Comparison of ENCODE assay signal across 8 mouse cellular contexts in genomic region chr11:78115367-78116145, GRCm38 (mm10). TPM values are rescaled to one million over a fixed set of nuclear protein-coding genes. Genes with fewer than 3 reads are reported as not detected.
DNase-seq lines count a peak whose midpoint lies in the region; ATAC-seq lines count a peak whose summit lies in the region.

No protein-coding gene starts in this region.

- H3K36me3 ChIP-seq in forebrain, embryonic 10.5 days (replicated peaks), result 0 out of 2 replicates have a peak, but pooled peaks cover 3% of the 10 kb centered on the region
- H3K36me3 ChIP-seq in heart, embryonic 16.5 days (ENCODE audit: control insufficient read depth, insufficient read depth), result no peaks in the 10 kb centered on the region
- no peaks in the 10 kb centered on the region for H3K36me3 ChIP-seq in liver, embryonic 15.5 days (replicated peaks)
- no peaks in the 10 kb centered on the region for H3K36me3 ChIP-seq in neural tube, embryonic 12.5 days

- H3K4me2 ChIP-seq in heart, embryonic 16.5 days (ENCODE audit: low read depth, low read length), result peak overlapping the region; percentile 91
- H3K4me2 ChIP-seq in liver, embryonic 15.5 days, result peak overlapping the region; percentile 80
- H3K4me2 ChIP-seq in neural tube, embryonic 12.5 days (replicated peaks), result peak overlapping the region; percentile 67

- peak; percentile 75 for DNase-seq in c-Kit-negative CD71-positive TER-119-positive erythroid progenitor cells, embryonic 14.5 days (ENCODE audit: low read depth, low spot score)
- peak; percentile 99 for DNase-seq in forebrain, embryonic 10.5 days (ENCODE audit: extremely low spot score, low spot score)
- DNase-seq in kidney, postnatal 36 days, result peak; percentile 97
- peak; percentile 95 for DNase-seq in telencephalon, adult 2 months (ENCODE audit: low read depth, low spot score)

- H3K27ac ChIP-seq in forebrain, embryonic 10.5 days, result peak overlapping the region; percentile 96
- H3K27ac ChIP-seq in heart, embryonic 16.5 days (ENCODE audit: low read length), result peak overlapping the region; percentile 81
- peak overlapping the region; percentile 74 for H3K27ac ChIP-seq in liver, embryonic 15.5 days (replicated peaks)
- H3K27ac ChIP-seq in neural tube, embryonic 12.5 days, result peak overlapping the region; percentile 80

- no peaks in the 10 kb centered on the region for H3K27me3 ChIP-seq in forebrain, embryonic 10.5 days (ENCODE audit: poor library complexity, severe bottlenecking)
- no peaks in the 10 kb centered on the region for H3K27me3 ChIP-seq in heart, embryonic 16.5 days (ENCODE audit: control insufficient read depth, insufficient read depth, low read length)
- no peaks in the 10 kb centered on the region for H3K27me3 ChIP-seq in liver, embryonic 15.5 days
- H3K27me3 ChIP-seq in neural tube, embryonic 12.5 days (replicated peaks), result no peaks in the 10 kb centered on the region

- ATAC-seq in CD4-positive, CD25-positive, alpha-beta regulatory T cell, adult 4 months, result peak; percentile 90
- ATAC-seq in heart, embryonic 16.5 days (replicated peaks; ENCODE audit: extremely low read depth, insufficient read depth, low FRiP score), result peak; percentile 100
- peak; percentile 99 for ATAC-seq in liver, embryonic 15.5 days (ENCODE audit: insufficient read depth)
- ATAC-seq in neural tube, embryonic 12.5 days (ENCODE audit: low FRiP score, low read depth), result peak; percentile 99

- peak overlapping the region; percentile 83 for H3K9ac ChIP-seq in heart, embryonic 16.5 days (ENCODE audit: low read length)
- peak overlapping the region; percentile 65 for H3K9ac ChIP-seq in liver, embryonic 15.5 days
- peak overlapping the region; percentile 72 for H3K9ac ChIP-seq in neural tube, embryonic 12.5 days

- peak overlapping the region; percentile 74 for H3K4me3 ChIP-seq in forebrain, embryonic 10.5 days
- H3K4me3 ChIP-seq in heart, embryonic 16.5 days (ENCODE audit: low read length), result peak overlapping the region; percentile 89
- peak overlapping the region; percentile 73 for H3K4me3 ChIP-seq in liver, embryonic 15.5 days (replicated peaks)
- H3K4me3 ChIP-seq in neural tube, embryonic 12.5 days, result peak overlapping the region; percentile 58

- under 1% methylated on average over 37 of the region's 37 CpGs for WGBS in forebrain, embryonic 10.5 days
- WGBS in heart, embryonic 16.5 days, result under 1% methylated on average over 36 of the region's 37 CpGs
- under 1% methylated on average over 37 of the region's 37 CpGs for WGBS in liver, embryonic 15.5 days (ENCODE audit: insufficient replicate concordance)
- WGBS in neural tube, embryonic 12.5 days, result under 1% methylated on average over 37 of the region's 37 CpGs

- H3K4me1 ChIP-seq in forebrain, embryonic 10.5 days, result peaks cover 41% of the 10 kb centered on the region
- H3K4me1 ChIP-seq in heart, embryonic 16.5 days (ENCODE audit: control insufficient read depth, insufficient read depth, low read length), result peaks cover 34% of the 10 kb centered on the region
- peaks cover 68% of the 10 kb centered on the region for H3K4me1 ChIP-seq in liver, embryonic 15.5 days (replicated peaks)
- H3K4me1 ChIP-seq in neural tube, embryonic 12.5 days, result peaks cover 30% of the 10 kb centered on the region

- H3K9me3 ChIP-seq in forebrain, embryonic 10.5 days, result no peaks in the 10 kb centered on the region
- H3K9me3 ChIP-seq in heart, embryonic 16.5 days (replicated peaks; ENCODE audit: control insufficient read depth, low read length), result no peaks in the 10 kb centered on the region
- H3K9me3 ChIP-seq in liver, embryonic 15.5 days (replicated peaks), result no peaks in the 10 kb centered on the region
- no peaks in the 10 kb centered on the region for H3K9me3 ChIP-seq in neural tube, embryonic 12.5 days

RNA-seq across cellular contexts. Expression of gene Fam222b, which starts 21.1 kb away (rescaled TPM):
- 10 to 100 TPM; 11.0 to 14.9 TPM for polyA plus RNA-seq in CD4-positive, CD25-positive, alpha-beta regulatory T cell, adult 4 months (2017; shearing (Covaris generic))
- 24.2 and 24.6 TPM in 2 replicates for polyA plus RNA-seq in forebrain, embryonic 10.5 days (2016; fragmentation: Nextera tagmentation; extraction: Ambion mirVana)
- polyA plus RNA-seq in heart, embryonic 16.5 days (2015; fragmentation: Nextera tagmentation; extraction: Ambion mirVana), result 14.9 and 15.2 TPM in 2 replicates
- polyA plus RNA-seq in liver, embryonic 15.5 days (2015; fragmentation: Nextera tagmentation; extraction: Ambion mirVana), result 4.2 and 4.3 TPM in 2 replicates
- polyA plus RNA-seq in neural tube, embryonic 12.5 days (2016; fragmentation: Nextera tagmentation; extraction: Ambion mirVana), result 25.3 and 27.9 TPM in 2 replicates

RNA-seq across cellular contexts. Expression of gene Eral1, which starts 35.4 kb away (rescaled TPM):
- polyA plus RNA-seq in CD4-positive, CD25-positive, alpha-beta regulatory T cell, adult 4 months (2017; shearing (Covaris generic)), result 10 to 100 TPM; 39.9 to 61.8 TPM
- polyA plus RNA-seq in forebrain, embryonic 10.5 days (2016; fragmentation: Nextera tagmentation; extraction: Ambion mirVana), result 39.7 and 40.7 TPM in 2 replicates
- polyA plus RNA-seq in heart, embryonic 16.5 days (2015; fragmentation: Nextera tagmentation; extraction: Ambion mirVana), result 27.6 TPM in 2 replicates
- 13.8 and 13.9 TPM in 2 replicates for polyA plus RNA-seq in liver, embryonic 15.5 days (2015; fragmentation: Nextera tagmentation; extraction: Ambion mirVana)
- polyA plus RNA-seq in neural tube, embryonic 12.5 days (2016; fragmentation: Nextera tagmentation; extraction: Ambion mirVana), result 29.7 and 32.4 TPM in 2 replicates

RNA-seq across cellular contexts. Expression of gene Traf4, which starts 49.8 kb away (rescaled TPM):
- polyA plus RNA-seq in CD4-positive, CD25-positive, alpha-beta regulatory T cell, adult 4 months (2017; shearing (Covaris generic)), result 1 to 10 TPM; 3.3 to 6.7 TPM
- 97.6 and 104 TPM in 2 replicates for polyA plus RNA-seq in forebrain, embryonic 10.5 days (2016; fragmentation: Nextera tagmentation; extraction: Ambion mirVana)
- 37.3 and 39.1 TPM in 2 replicates for polyA plus RNA-seq in heart, embryonic 16.5 days (2015; fragmentation: Nextera tagmentation; extraction: Ambion mirVana)
- polyA plus RNA-seq in liver, embryonic 15.5 days (2015; fragmentation: Nextera tagmentation; extraction: Ambion mirVana), result 27.5 and 32.4 TPM in 2 replicates
- 153 and 174 TPM in 2 replicates for polyA plus RNA-seq in neural tube, embryonic 12.5 days (2016; fragmentation: Nextera tagmentation; extraction: Ambion mirVana)

Comparison
In these comparisons a context has a peak if more than half of its experiments do, and no peak if none do; other contexts are left out.
1. Peak in every context shown above with its lines: DNase-seq, ATAC-seq, H3K4me3 ChIP-seq and H3K27ac ChIP-seq.